18 mouse cellular contexts compared by ENCODE assay signal in genomic region chr8:124370422-124371183, GRCm38 (mm10).
DNase-seq lines count a peak whose midpoint lies in the region; ATAC-seq and TF ChIP-seq lines count a peak whose summit lies in the region.
"Had no signal": no experiment of that assay in that cellular context is flagged by ENCODE, and none has a peak within 500 bp of the region (broad histone marks: within the 10 kb centered on the region; RNA-seq: fewer than 3 reads in every experiment).

No protein-coding gene starts in this region.

- H3K36me3 ChIP-seq in midbrain, embryonic 11.5 days (ENCODE audit: control insufficient read depth, insufficient read depth, low read length) = no peaks in the 10 kb centered on the region
- H3K36me3 ChIP-seq in midbrain, embryonic 15.5 days (replicated peaks) = no peaks in the 10 kb centered on the region
- peaks cover 0 to 7% of the 10 kb centered on the region in 2 experiments for H3K36me3 ChIP-seq in CH12.LX (replicated peaks in 1 of 2; ENCODE audit: control insufficient read depth in 1 of 2, insufficient read depth in 1 of 2, low read length in 1 of 2)
- H3K36me3 ChIP-seq: embryonic facial prominence, embryonic 10.5 days; heart, embryonic 13.5 days; limb, embryonic 15.5 days; midbrain, embryonic 12.5 days had no signal

- no peaks in the 10 kb centered on the region for H3K9me3 ChIP-seq in midbrain, embryonic 11.5 days (ENCODE audit: control insufficient read depth, low read length)
- H3K9me3 ChIP-seq in midbrain, embryonic 15.5 days = no peaks in the 10 kb centered on the region
- no peaks in the 10 kb centered on the region for H3K9me3 ChIP-seq in CH12.LX (replicated peaks; ENCODE audit: low read length)
- H3K9me3 ChIP-seq: embryonic facial prominence, embryonic 10.5 days; forebrain, embryonic 13.5 days; heart, embryonic 13.5 days; limb, embryonic 15.5 days; midbrain, embryonic 12.5 days had no signal

- no peaks in the 10 kb centered on the region for H3K4me1 ChIP-seq in midbrain, embryonic 11.5 days (ENCODE audit: control insufficient read depth, insufficient read depth, low read length)
- H3K4me1 ChIP-seq in midbrain, embryonic 15.5 days = no peaks in the 10 kb centered on the region
- H3K4me1 ChIP-seq in CH12.LX (ENCODE audit: control insufficient read depth in 1 of 2, insufficient read depth in 2 of 2) = peaks cover 27 to 59% of the 10 kb centered on the region in 2 experiments
- H3K4me1 ChIP-seq in cortical plate, adult 2 months (ENCODE audit: control insufficient read depth, insufficient read depth, low read length) = peaks cover 17% of the 10 kb centered on the region
- H3K4me1 ChIP-seq: embryonic facial prominence, embryonic 10.5 days; forebrain, embryonic 13.5 days; limb, embryonic 15.5 days; midbrain, embryonic 12.5 days had no signal

- 76% methylated on average over 17 of the region's 17 CpGs for WGBS in midbrain, embryonic 11.5 days
- WGBS in midbrain, embryonic 15.5 days = 77% methylated on average over 17 of the region's 17 CpGs

- no peaks in the 10 kb centered on the region for H3K27me3 ChIP-seq in midbrain, embryonic 11.5 days (ENCODE audit: control insufficient read depth, insufficient read depth, low read length)
- no peaks in the 10 kb centered on the region for H3K27me3 ChIP-seq in midbrain, embryonic 15.5 days (replicated peaks)
- H3K27me3 ChIP-seq in CH12.LX (replicated peaks) = no peaks in the 10 kb centered on the region
- H3K27me3 ChIP-seq: forebrain, embryonic 13.5 days; heart, embryonic 13.5 days; limb, embryonic 15.5 days; midbrain, embryonic 12.5 days had no signal

- no peak for TF ChIP-seq POLR2A in CH12.LX (IDR thresholded peaks at IDR 0.05; ENCODE audit: low read depth, low read length)
- TF ChIP-seq POLR2A in cortical plate, adult 2 months (IDR thresholded peaks at IDR 0.05; ENCODE audit: extremely low read depth, insufficient read depth, low read length) = no peak

- no peak for TF ChIP-seq CTCF in CH12.LX (conservative IDR thresholded peaks at IDR 0.05 in 1 of 2, IDR thresholded peaks at IDR 0.05 in 1 of 2; ENCODE audit: low read depth in 2 of 2, low read length in 2 of 2)
- TF ChIP-seq CTCF in cortical plate, adult 2 months (IDR thresholded peaks at IDR 0.05; ENCODE audit: extremely low read depth, insufficient read depth, low read length) = no peak
- no peak for TF ChIP-seq CTCF in gastrocnemius, adult 2 months (IDR thresholded peaks at IDR 0.05)

- dilution Hi-C loops in CH12.LX (cut with MboI; ENCODE audit: extremely low pct_ligation_motif_present, extremely low pct_unique_long_range_greater_than_20kb, low sequenced_read_pairs) = no loop called here

- peak; percentile 46; the same call in 1 of the 2 replicates for ATAC-seq in midbrain, embryonic 11.5 days (ENCODE audit: low FRiP score)
- no peak for ATAC-seq in midbrain, embryonic 15.5 days (replicated peaks)
- ATAC-seq: forebrain, embryonic 13.5 days had no signal

- H3K4me2 ChIP-seq in midbrain, embryonic 11.5 days = no peak overlapping the region
- no peak overlapping the region for H3K4me2 ChIP-seq in midbrain, embryonic 15.5 days
- no peak overlapping the region for H3K4me2 ChIP-seq in CH12.LX (ENCODE audit: insufficient read depth, low read depth, poor library complexity, severe bottlenecking)
- H3K4me2 ChIP-seq: forebrain, embryonic 13.5 days; heart, embryonic 13.5 days; limb, embryonic 15.5 days; midbrain, embryonic 12.5 days had no signal

- no peak overlapping the region for H3K9ac ChIP-seq in midbrain, embryonic 11.5 days (ENCODE audit: low read length)
- H3K9ac ChIP-seq in midbrain, embryonic 15.5 days = no peak overlapping the region
- H3K9ac ChIP-seq in CH12.LX (ENCODE audit: insufficient read depth, low read depth) = no peak overlapping the region
- H3K9ac ChIP-seq: forebrain, embryonic 13.5 days; heart, embryonic 13.5 days; limb, embryonic 15.5 days; midbrain, embryonic 12.5 days had no signal

- no peak overlapping the region for H3K4me3 ChIP-seq in midbrain, embryonic 11.5 days (ENCODE audit: low read depth, low read length)
- H3K4me3 ChIP-seq in midbrain, embryonic 15.5 days = no peak overlapping the region
- no peak overlapping the region for H3K4me3 ChIP-seq in CH12.LX (replicated peaks in 1 of 3; ENCODE audit: low read depth in 2 of 3, low read length in 2 of 3, poor library complexity in 1 of 3)
- H3K4me3 ChIP-seq in cortical plate, adult 2 months (ENCODE audit: insufficient read depth, low read length) = no peak overlapping the region
- H3K4me3 ChIP-seq in gastrocnemius, adult 2 months = no peak overlapping the region
- H3K4me3 ChIP-seq: embryonic facial prominence, embryonic 10.5 days; forebrain, embryonic 13.5 days; heart, embryonic 13.5 days; limb, embryonic 15.5 days; midbrain, embryonic 12.5 days had no signal

- DNase-seq in cerebellum, adult 8-10 months = peak; percentile 14
- DNase-seq in cerebellum, adult 11 months = no peak
- DNase-seq in midbrain, embryonic 11.5 days (ENCODE audit: low spot score, missing footprints) = peak; percentile 87
- DNase-seq in CH12.LX (ENCODE audit: extremely low read depth) = peak; percentile 62
- no peak for DNase-seq in heart, adult 18-20 months
- DNase-seq in gastrocnemius, adult 2 months = no peak
- DNase-seq: cerebellum, postnatal 10 days; heart, postnatal 36 days; kidney, adult 2 months; kidney, postnatal 25 days; lung, adult 18-20 months had no signal

- no peak for TF ChIP-seq EP300 in CH12.LX (IDR thresholded peaks at IDR 0.05; ENCODE audit: low read length)

- H3K79me2 ChIP-seq in CH12.LX (replicated peaks; ENCODE audit: control insufficient read depth, extremely low read depth, insufficient read depth, poor library complexity, severe bottlenecking) = no peaks in the 10 kb centered on the region

- in situ Hi-C loops in CH12.LX (cut with MboI; ENCODE audit: low pct_ligation_motif_present, low pct_unique_long_range_greater_than_20kb, low sequenced_read_pairs) = no loop called here

- TF ChIP-seq RAD21 in CH12.LX (IDR thresholded peaks at IDR 0.05; ENCODE audit: low read depth, low read length) = no peak

- H3K27ac ChIP-seq in midbrain, embryonic 11.5 days (ENCODE audit: low read depth, low read length) = no peak overlapping the region
- no peak overlapping the region for H3K27ac ChIP-seq in midbrain, embryonic 15.5 days
- H3K27ac ChIP-seq in CH12.LX (ENCODE audit: insufficient read depth, low read depth) = no peak overlapping the region
- peak overlapping the region; percentile 68; the same call in 1 of the 2 replicates for H3K27ac ChIP-seq in cortical plate, adult 2 months (ENCODE audit: insufficient read depth, low read length)
- H3K27ac ChIP-seq in gastrocnemius, adult 2 months = no peak overlapping the region
- H3K27ac ChIP-seq: embryonic facial prominence, embryonic 10.5 days; forebrain, embryonic 13.5 days; heart, embryonic 13.5 days; limb, embryonic 15.5 days; midbrain, embryonic 12.5 days had no signal

- intact Hi-C loops in gastrocnemius, adult 2 months (cut with DNase I) = no loop called here

TF ChIP-seq in CH12.LX, 34 proteins besides CTCF, POLR2A, EP300 and RAD21:
- no peak for TF ChIP-seq SMC3 (IDR thresholded peaks at IDR 0.05; ENCODE audit: low read depth, low read length)
- TF ChIP-seq MAFK (IDR thresholded peaks at IDR 0.05; ENCODE audit: insufficient replicate concordance, low read length) = no peak
- no peak for TF ChIP-seq E2F4 (IDR thresholded peaks at IDR 0.05; ENCODE audit: insufficient replicate concordance, low read depth, low read length)
- TF ChIP-seq MXI1 (IDR thresholded peaks at IDR 0.05; ENCODE audit: low read depth, low read length) = no peak
- no peak for TF ChIP-seq KAT2A (IDR thresholded peaks at IDR 0.05; ENCODE audit: insufficient replicate concordance, low read length)
- TF ChIP-seq GABPA (IDR thresholded peaks at IDR 0.05; ENCODE audit: insufficient replicate concordance, low read depth, low read length) = no peak
- no peak for TF ChIP-seq MEF2A (IDR thresholded peaks at IDR 0.05; ENCODE audit: borderline replicate concordance, low read depth, low read length)
- TF ChIP-seq IRF4 (IDR thresholded peaks at IDR 0.05; ENCODE audit: low read depth, low read length) = no peak
- TF ChIP-seq NRF1 (IDR thresholded peaks at IDR 0.05; ENCODE audit: low read depth, low read length) = no peak
- TF ChIP-seq POLR2AphosphoS2 (IDR thresholded peaks at IDR 0.05; ENCODE audit: low read depth, low read length) = no peak
- no peak for TF ChIP-seq USF2 (conservative IDR thresholded peaks at IDR 0.05; ENCODE audit: low read depth, low read length)
- no peak for TF ChIP-seq TCF12 (IDR thresholded peaks at IDR 0.05; ENCODE audit: low read depth, low read length)
- no peak for TF ChIP-seq SIN3A (IDR thresholded peaks at IDR 0.05; ENCODE audit: low read length)
- no peak for TF ChIP-seq ETS1 (conservative IDR thresholded peaks at IDR 0.05; ENCODE audit: low read depth, low read length)

Comparison
In these comparisons a context has a peak if more than half of its experiments do, and no peak if none do; other contexts are left out.
1. DNase-seq: peak in cerebellum, adult 8-10 months (single experiment), midbrain, embryonic 11.5 days (single experiment) and CH12.LX (single experiment); none in cerebellum, adult 11 months (single experiment), heart, adult 18-20 months (0 of 2) and gastrocnemius, adult 2 months (single experiment).